Mouse (Mus musculus) heart, postnatal 14 days (tissue): ENCODE measurements at regions not wholly inside any gene's neighbourhood (a gene's known extent, or its start where the extent isn't known, plus 50 kb on each side); places are given as distances from the start of the nearest gene placed in this dataset.

Source experiments
- DNase-seq, 2 experiments: peaks; one replicate each; pipeline ENCODE4 v3.0.0; 2021 to 2022
- intact Hi-C: fragments of 180-260 bp; cut with DNase I; formaldehyde crosslinking; loops from one replicate; pipeline ENCODE4 v1.15.1; 2025

DNA sequence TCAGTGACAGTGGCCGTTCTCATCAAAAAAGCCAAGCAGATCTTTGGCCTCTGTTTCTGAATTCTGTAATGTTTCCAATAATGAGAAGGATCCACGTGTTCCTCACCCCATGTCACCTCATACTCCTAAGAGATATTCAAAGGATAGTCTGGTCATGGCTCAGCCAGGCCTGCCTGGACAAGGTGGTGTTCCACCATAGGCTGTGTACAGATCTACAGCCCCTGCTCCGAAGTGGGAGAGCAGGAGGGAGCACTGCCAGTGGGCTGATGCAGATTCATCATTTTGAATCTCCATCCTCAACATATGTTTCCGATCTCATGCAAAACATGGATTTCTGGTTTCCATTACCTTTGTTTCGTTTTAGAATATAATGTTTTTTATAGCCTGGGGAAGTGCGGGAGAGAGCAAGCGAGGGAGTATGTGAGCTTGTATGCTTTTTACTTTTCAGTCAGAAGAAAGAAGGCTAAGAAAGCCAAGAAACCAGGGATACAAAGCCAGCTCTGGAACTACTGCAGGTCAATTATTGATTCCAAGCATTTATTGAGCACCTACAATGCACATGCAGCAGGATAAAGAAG, 166.5 kb upstream of the Usp24 start:
- DNase-seq, result no peak
- intact Hi-C loops, result no loop called here

- DNase-seq, result no peak
- intact Hi-C loops, result no loop called here
Observed at GRCm38 (mm10) chr4:106150775-106151174, 165.2 kb upstream of the Usp24 start.

- intact Hi-C loops, result no loop called here
- no peak for DNase-seq
Observed at GRCm38 (mm10) chr4:106157451-106158179, 158.4 kb upstream of the Usp24 start.

DNA sequence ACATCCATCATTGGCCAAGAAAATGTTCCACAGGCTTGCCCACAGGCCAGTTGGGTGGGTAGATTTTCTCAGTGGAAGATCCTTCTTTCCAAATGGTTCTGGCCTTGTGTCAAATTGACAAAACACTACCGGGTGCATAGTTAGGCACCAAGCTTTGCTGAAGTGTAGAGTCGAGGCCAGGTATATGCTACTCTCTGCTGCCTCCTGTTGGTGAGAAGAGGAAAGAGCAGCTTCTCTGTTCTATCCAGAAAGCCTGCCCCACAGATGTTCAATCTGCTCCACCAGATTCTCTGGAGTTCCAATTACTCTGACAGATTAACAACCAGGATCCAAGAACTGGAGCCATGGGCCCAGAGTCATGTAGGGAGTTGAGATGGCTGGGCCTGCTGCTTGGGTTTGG, 154.4 kb upstream of the Usp24 start:
- intact Hi-C loops, result no loop called here

DNA sequence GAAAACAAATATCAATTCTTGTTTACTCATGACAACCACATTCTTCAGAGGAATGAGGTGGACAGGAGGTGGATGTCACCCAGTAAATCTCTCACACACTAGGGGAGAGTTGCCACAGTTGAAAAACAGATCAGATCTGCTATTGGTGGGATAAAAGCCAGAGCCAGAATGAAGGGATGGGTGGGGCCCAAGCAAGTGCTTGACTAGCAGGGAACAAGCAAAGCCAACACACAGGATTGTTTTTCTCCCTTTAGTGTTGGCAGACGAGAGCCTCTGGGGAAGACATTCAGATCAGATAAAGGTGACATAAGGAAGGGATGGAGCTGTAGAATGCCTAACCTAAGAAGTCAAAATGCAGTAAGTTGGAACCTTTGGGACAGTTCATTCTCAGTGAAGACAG, 153.5 kb upstream of the Usp24 start:
- intact Hi-C loops, result no loop called here
- DNase-seq, result no peak

More for the DNA sequence above, 154.4 kb upstream of the Usp24 start:
- no peak for DNase-seq

DNA sequence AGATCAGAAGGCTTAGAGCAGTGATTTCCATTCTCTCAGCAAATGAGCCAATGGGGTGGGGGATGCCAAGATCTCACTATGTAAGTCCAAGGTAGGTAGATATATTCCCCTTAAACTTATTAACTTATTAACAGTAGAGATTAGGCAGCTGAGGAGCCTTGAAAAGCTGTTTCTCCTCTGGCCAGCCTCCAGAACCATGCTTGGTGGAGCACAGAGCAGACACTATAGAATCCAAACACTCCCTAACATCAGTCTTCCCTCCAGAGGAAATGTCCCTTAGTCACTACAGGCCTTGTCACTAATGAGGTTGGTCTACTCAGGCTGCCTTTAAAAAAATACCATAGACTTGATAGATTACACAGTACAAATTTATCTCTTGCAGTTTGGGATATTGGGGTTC, 152.8 kb upstream of the Usp24 start:
- intact Hi-C loops, result no loop called here
- DNase-seq, result no peak

DNA sequence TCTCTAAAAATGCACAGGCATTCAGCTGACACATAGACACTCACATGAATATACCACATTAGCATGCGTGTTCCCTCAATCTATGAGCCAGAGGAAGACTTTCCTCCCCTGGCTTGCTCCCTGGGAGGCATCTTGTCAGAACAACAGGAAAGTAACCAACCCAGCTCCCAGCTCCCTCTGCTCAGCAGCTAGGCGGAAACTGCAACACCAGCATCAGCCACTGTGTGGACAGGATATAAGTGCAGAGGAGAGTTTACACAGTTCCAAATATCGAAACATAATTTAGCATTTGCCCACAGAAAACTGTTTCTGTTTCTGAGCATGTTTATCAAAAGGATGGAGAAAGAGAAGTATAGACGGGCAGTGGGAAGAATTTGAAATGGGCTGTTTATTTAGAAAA, 148.3 kb upstream of the Usp24 start:
- intact Hi-C loops, result no loop called here

DNA sequence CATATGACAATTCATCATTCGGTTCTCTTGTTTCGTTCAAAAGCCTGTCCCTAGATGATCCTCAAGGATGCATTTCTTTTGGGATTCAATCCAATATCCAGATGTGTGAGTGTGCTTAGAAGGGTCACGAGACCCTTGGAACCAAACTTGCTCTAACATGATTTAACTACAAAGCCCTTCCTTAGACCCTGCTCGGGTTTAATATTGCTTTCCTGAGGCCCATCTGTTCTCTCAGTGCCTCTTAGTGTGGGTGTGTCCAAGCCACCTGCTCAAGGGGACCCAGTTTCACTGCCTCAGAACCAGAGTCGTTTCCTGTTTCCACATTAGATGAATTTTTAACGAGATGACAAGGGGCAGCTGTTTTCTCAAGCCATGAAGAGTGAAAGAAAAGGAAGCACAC, 147.3 kb upstream of the Usp24 start:
- DNase-seq, result no peak
- intact Hi-C loops, result no loop called here

More for the DNA sequence above, 148.3 kb upstream of the Usp24 start:
- DNase-seq, result no peak

- intact Hi-C loops, result no loop called here
- DNase-seq, result no peak
Observed at GRCm38 (mm10) chr4:106169466-106169865, 146.5 kb upstream of the Usp24 start.

GRCm38 (mm10) chr4:106170731-106171130, 145.3 kb upstream of the Usp24 start:
- no peak for DNase-seq
- intact Hi-C loops, result no loop called here

DNA sequence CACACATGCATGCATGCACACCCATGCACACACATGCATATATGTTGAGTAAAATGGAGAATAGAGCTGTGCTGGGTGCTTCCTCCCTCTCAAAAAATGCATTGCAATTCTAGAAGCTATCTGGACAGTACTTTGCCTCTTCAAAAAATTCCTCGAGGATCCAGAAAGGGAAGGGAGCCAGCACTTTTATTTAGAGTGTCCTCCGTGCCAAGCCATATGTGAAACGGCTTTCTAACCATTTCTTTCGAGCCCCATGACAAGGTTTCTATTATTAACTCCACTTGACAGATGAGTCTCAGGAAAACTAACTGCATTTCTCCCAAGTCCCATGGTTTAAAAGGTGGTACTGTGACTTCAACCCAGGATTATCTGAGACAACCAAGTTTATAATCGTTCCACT, 140.7 kb upstream of the Usp24 start:
- DNase-seq, result no peak
- intact Hi-C loops, result no loop called here

DNA sequence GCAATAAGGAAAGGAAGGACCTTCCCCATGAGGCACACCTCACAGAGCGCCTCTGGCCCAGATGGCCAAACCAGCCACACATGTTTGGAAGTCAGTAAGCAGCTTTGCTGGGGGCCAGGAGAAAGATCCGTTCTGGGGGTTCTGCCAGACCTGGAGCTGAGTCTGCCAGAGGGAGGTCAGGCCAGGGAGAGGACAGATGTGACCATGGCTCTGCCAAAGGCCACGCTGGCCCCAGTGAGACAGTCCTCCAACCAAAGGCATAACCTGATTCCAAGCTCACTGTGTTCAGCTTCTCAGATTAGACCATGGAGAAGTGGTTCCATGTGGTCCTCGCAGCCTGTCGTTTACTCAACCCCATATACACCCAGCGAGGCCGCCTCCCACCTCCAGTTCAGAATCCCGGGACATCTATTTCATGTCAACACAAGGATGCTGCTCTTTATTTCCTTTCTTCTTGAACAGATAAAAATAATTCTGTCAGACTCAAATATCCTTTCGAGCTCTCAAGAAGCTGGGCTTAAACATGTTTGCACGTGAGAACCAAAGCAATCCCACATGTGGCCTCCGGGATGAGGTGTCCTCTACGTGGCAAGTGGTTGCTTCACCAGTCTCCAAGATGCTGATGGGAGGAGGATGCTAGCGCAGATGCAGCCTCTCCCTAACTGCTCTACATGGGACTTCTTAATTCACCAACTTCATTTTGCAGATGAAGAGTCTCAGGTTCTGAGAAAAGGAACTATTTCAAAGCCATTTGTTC, 130.1 kb upstream of the Usp24 start:
- intact Hi-C loops, result no loop called here
- peak; percentile 48 to 70 for DNase-seq

DNA sequence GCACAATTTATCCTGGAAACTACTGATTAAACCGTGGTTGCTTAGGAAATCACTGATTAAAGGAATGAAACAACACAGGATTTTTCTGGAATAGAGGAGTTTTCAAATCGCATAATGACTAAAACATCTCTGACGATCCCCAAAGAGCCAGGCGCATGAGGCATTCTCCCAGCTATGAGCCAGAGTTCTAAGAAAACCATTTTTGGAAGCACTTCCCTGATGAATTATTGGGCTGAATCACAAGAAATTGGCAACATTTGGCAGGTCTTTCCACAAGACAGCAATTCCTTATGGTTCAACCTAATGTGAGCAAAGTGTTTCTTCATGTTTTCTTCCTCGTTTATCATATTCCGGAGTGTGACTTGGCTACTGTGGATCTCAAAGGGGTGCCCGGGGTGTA, 129.3 kb upstream of the Usp24 start:
- DNase-seq, result no peak
- intact Hi-C loops, result no loop called here

DNA sequence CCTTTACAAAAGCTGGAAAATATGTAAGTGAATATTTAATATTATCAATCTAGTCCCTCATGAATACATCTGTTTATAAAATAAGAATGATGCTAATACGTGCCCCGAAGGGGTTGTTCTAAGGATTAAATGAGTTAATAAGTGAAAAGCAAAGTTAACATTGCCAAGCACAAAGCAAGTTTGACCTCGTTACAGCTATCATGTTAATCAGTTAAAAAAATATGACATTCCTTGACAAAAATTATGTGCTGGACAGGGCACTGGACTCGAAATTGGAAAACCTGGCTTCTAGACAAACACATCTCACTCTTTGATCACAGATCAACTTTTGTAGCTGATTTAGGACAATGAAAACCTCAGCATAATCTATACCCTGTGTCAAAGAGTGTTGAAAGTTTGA, 125.8 kb upstream of the Usp24 start:
- intact Hi-C loops, result no loop called here
- DNase-seq, result no peak

- no peak for DNase-seq
- intact Hi-C loops, result no loop called here
Observed at GRCm38 (mm10) chr4:106191331-106191730, 124.7 kb upstream of the Usp24 start.

DNA sequence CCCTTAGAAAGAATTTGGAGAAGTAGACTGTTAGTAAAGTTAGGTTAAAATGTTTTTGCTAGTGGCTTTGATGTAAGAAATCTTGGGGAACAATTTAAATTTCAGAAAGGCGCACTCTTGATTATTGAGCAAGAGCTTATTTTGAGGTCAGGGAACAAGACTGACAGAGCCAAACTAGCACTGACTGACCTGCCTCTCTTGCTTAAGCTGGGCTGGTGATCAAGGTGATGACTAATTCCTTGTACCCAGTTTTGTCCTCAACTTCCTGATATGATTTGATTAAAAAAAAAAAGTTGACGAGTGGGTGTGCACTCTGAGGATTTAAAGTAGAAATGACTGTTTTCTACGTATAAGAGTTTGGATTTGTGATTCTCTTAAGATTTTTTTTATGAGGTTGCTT, 124.2 kb upstream of the Usp24 start:
- intact Hi-C loops, result no loop called here
- no peak for DNase-seq

- intact Hi-C loops, result no loop called here
- no peak for DNase-seq
Observed at GRCm38 (mm10) chr4:106193204-106193945, 122.6 kb upstream of the Usp24 start.

GRCm38 (mm10) chr4:106195497-106196166, 120.4 kb upstream of the Usp24 start:
- peak in 1 of 2 experiments; percentile 21 for DNase-seq
- intact Hi-C loops, result no loop called here

- intact Hi-C loops, result no loop called here
- DNase-seq, result peak; percentile 70 to 82
Observed at GRCm38 (mm10) chr4:106199833-106200232, 116.2 kb upstream of the Usp24 start.

GRCm38 (mm10) chr4:106200241-106200640, 115.8 kb upstream of the Usp24 start:
- intact Hi-C loops, result no loop called here
- peak; percentile 37 to 60 for DNase-seq

GRCm38 (mm10) chr4:106202554-106202953, 113.5 kb upstream of the Usp24 start:
- intact Hi-C loops, result no loop called here
- no peak for DNase-seq
